Mouse (Mus musculus) G1E (cell line): ENCODE measurements around the gene Alg11. TPM values are rescaled to one million over a fixed set of nuclear protein-coding genes. Genes with fewer than 3 reads are reported as not detected.

Source experiments
- ATAC-seq: 2 replicates; pipeline ENCODE4 v1.8.0; 2016; ENCODE audit warnings: mild to moderate bottlenecking; ENCODE audit not compliant: insufficient number of reproducible peaks, poor library complexity, low FRiP score, severe bottlenecking; ENCODE audit errors: extremely low read depth
- DNase-seq: peaks from one replicate; pipeline ENCODE4 v3.0.0; 2012; ENCODE audit warnings: low spot score
- H3K27me3 ChIP-seq: 2 replicates; pipeline ENCODE4 v1.6.1; 2012; ENCODE audit warnings: mild to moderate bottlenecking, low read length, inconsistent platforms; ENCODE audit not compliant: insufficient read depth
- H3K36me3 ChIP-seq: replicated peaks from 2 replicates; pipeline ENCODE3; 2012; ENCODE audit warnings: mild to moderate bottlenecking, inconsistent platforms
- H3K4me1 ChIP-seq: 2 replicates; pipeline ENCODE4 v1.6.1; 2012; ENCODE audit warnings: low read depth, low read length, inconsistent platforms, mixed read lengths; ENCODE audit not compliant: insufficient read depth
- H3K4me3 ChIP-seq: 2 replicates; pipeline ENCODE4 v1.5.1; 2012; ENCODE audit warnings: low read depth, mild to moderate bottlenecking, inconsistent platforms, low read length, moderate library complexity, mixed read lengths
- H3K9me3 ChIP-seq: replicated peaks from 2 replicates; pipeline ENCODE4 v1.6.1; 2012; ENCODE audit warnings: inconsistent platforms
- CTCF ChIP-seq: IDR thresholded peaks from 2 replicates; pipeline ENCODE4 v1.5.1; 2012; ENCODE audit warnings: low read depth, low read length, inconsistent platforms, mixed read lengths
- GATA1 ChIP-seq: IDR thresholded peaks from 2 replicates; pipeline ENCODE4 v1.6.1; 2012; ENCODE audit warnings: borderline replicate concordance, low read length, inconsistent platforms, mixed read lengths
- GATA2 ChIP-seq: IDR thresholded peaks from 2 replicates; pipeline ENCODE4 v1.6.1; 2012; ENCODE audit warnings: low read depth, low read length, inconsistent platforms, borderline replicate concordance
- POLR2AphosphoS5 ChIP-seq: IDR thresholded peaks from 2 replicates; pipeline ENCODE4 v1.6.1; 2012; ENCODE audit warnings: low read depth, low read length, inconsistent platforms; ENCODE audit not compliant: insufficient replicate concordance
- TAL1 ChIP-seq: conservative IDR thresholded peaks from 2 replicates; pipeline ENCODE4 v1.6.1; 2012; ENCODE audit warnings: low read depth, low read length, inconsistent platforms, mixed read lengths
- polyA plus RNA-seq: library from polyadenylated mRNA; stranded (reverse); fragments of >175 nt; gene quantifications from 2 replicates; pipeline ENCODE4 v1.2.3, GENCODE M21; 2012
- total RNA-seq, 2 experiments: library from RNA; stranded (forward) in 1 of 2; stranded (reverse) in 1 of 2; fragments of 200-1000 nt in 1 of 2; fragments of >200 nt in 1 of 2; fragmentation: Nextera tagmentation in 1 of 2; gene quantifications; 2 replicates each; pipeline ENCODE4 v1.2.3; 2014 to 2017

The Alg11 gene
- total and polyA plus RNA-seq, 3 experiments: 0.86 to 32.5 (median 24.4) TPM

GRCm38 (mm10) chr8:22059821-22060445 lies 588 bp upstream of the Alg11 start, which contains the start of gene Atp7b:
Gene Atp7b, minus strand, starts transcription at chr8:22060305.
- DNase-seq: no peak
- no peak for ATAC-seq

DNA sequence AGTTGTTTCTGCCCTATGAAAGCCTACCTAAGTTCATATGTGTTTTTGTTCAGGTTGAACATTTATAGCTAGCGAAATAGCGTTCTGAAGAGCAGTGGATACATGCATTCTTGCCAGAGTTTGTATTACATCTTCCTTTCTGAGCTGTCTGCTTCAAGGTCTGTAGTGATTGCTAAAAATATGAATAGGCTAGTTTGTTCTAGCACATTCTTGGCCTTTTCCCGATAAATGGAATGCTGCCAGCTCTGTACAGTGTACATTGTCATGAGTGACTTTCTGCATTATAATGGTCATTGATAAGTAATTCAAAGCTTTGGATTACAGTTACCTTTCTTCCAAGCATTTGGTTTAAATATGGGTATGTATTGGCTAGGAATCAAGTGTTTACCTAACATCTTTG lies 605 bp downstream of the Alg11 start:
- Histone ChIP-seq H3K27me3 (no peaks in the 10 kb centered on the region), H3K4me3 (peak overlapping the region; percentile 93), H3K9me3 (peaks cover 3% of the 10 kb centered on the region), H3K36me3 (peaks cover 50% of the 10 kb centered on the region), H3K4me1 (peaks cover 50% of the 10 kb centered on the region)
- no peak for DNase-seq
- no peak for ATAC-seq
- TF ChIP-seq GATA1: no peak
- no peak for TF ChIP-seq GATA2
- TF ChIP-seq CTCF: no peak
- no peak for TF ChIP-seq POLR2AphosphoS5
- no peak for TF ChIP-seq TAL1

More at GRCm38 (mm10) chr8:22059821-22060445, 588 bp upstream of the Alg11 start, which contains the start of gene Atp7b:
- Histone ChIP-seq H3K4me3 (peak within 1 kb of the TSS; percentile 93), H3K4me1 (peaks cover 61% of the 10 kb centered on the region), H3K27me3 (no peaks in the 10 kb centered on the region), H3K36me3 (peaks cover 44% of the 10 kb centered on the region), H3K9me3 (0 out of 2 replicates have a peak, but pooled peaks cover 1% of the 10 kb centered on the region)
- TF ChIP-seq POLR2AphosphoS5 (no peak), GATA2 (no peak), TAL1 (no peak), GATA1 (no peak), CTCF (no peak)

- H3K4me1 ChIP-seq: no peaks in the 10 kb centered on the region
- no peaks in the 10 kb centered on the region for H3K36me3 ChIP-seq
- peaks cover 6% of the 10 kb centered on the region; the same call in 1 of the 2 replicates for H3K27me3 ChIP-seq
- H3K4me3 ChIP-seq: no peak overlapping the region
- TF ChIP-seq GATA1: no peak
- no peak for TF ChIP-seq CTCF
- TF ChIP-seq TAL1: no peak
- TF ChIP-seq POLR2AphosphoS5: no peak
- TF ChIP-seq GATA2: no peak
- H3K9me3 ChIP-seq: no peaks in the 10 kb centered on the region
- no peak for DNase-seq
- ATAC-seq: no peak
These were observed 18.9 kb downstream of the Alg11 start for GRCm38 (mm10) chr8:22079313-22080007.

- no peak for TF ChIP-seq CTCF
- no peak for TF ChIP-seq POLR2AphosphoS5
- TF ChIP-seq TAL1: no peak
- no peak for TF ChIP-seq GATA1
- no peak for TF ChIP-seq GATA2
- Histone ChIP-seq H3K4me3 (no peak overlapping the region), H3K9me3 (no peaks in the 10 kb centered on the region), H3K27me3 (peaks cover 21% of the 10 kb centered on the region), H3K36me3 (no peaks in the 10 kb centered on the region), H3K4me1 (no peaks in the 10 kb centered on the region)
- ATAC-seq (no peak), DNase-seq (no peak)
These were observed 28.7 kb downstream of the Alg11 start for GRCm38 (mm10) chr8:22089226-22089625.

DNA sequence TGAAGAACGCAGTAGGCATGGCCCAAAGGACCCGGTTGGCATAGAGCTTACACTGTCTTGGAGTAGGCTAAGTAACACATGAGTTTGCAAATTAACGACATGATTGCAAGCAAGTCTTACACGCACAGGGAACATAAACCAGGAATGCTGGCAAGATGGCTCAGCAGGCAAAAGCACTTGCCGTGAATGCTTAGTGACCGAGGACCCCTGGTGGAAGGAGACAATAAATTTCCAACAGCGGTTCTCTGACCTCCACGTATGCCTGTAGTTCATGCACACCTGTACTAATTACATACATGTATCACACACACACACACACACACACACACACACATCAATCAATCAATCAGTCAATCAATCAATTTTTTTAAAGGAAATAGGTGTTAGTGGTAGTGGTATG lies 31.0 kb downstream of the Alg11 start:
- ATAC-seq (no peak), DNase-seq (no peak)
- TF ChIP-seq GATA2: no peak
- TF ChIP-seq CTCF: no peak
- TF ChIP-seq POLR2AphosphoS5: no peak
- no peak for TF ChIP-seq GATA1
- TF ChIP-seq TAL1: no peak

GRCm38 (mm10) chr8:22107020-22107419 lies 46.5 kb downstream of the Alg11 start:
- no peaks in the 10 kb centered on the region for H3K4me1 ChIP-seq
- H3K9me3 ChIP-seq: no peaks in the 10 kb centered on the region
- H3K27me3 ChIP-seq: 0 out of 2 replicates have a peak, but pooled peaks cover 2% of the 10 kb centered on the region
- ATAC-seq (no peak), DNase-seq (no peak)
- H3K4me3 ChIP-seq: no peak overlapping the region
- H3K36me3 ChIP-seq: no peaks in the 10 kb centered on the region
- no peak for TF ChIP-seq POLR2AphosphoS5
- TF ChIP-seq GATA1: no peak
- no peak for TF ChIP-seq GATA2
- no peak for TF ChIP-seq CTCF
- TF ChIP-seq TAL1: no peak

More for the DNA sequence above, 31.0 kb downstream of the Alg11 start:
- Histone ChIP-seq H3K36me3 (no peaks in the 10 kb centered on the region), H3K27me3 (peaks cover 25% of the 10 kb centered on the region), H3K9me3 (no peaks in the 10 kb centered on the region), H3K4me1 (no peaks in the 10 kb centered on the region), H3K4me3 (no peak overlapping the region)

Other genes starting within 250 kb of the Alg11 start
- not detected in 2 replicates for gene Defb50, start 237.2 kb upstream of the Alg11 start, total RNA-seq (2014; fragmentation: Nextera tagmentation)
- gene Defb50, start 237.2 kb upstream of the Alg11 start, total RNA-seq (2017): not detected in 2 replicates
- gene Defb50, start 237.2 kb upstream of the Alg11 start, polyA plus RNA-seq: not detected in 2 replicates
- gene Defb2, start 220.8 kb upstream of the Alg11 start, total RNA-seq (2014; fragmentation: Nextera tagmentation): not detected in 2 replicates
- not detected in 2 replicates for gene Defb2, start 220.8 kb upstream of the Alg11 start, total RNA-seq (2017)
- gene Defb2, start 220.8 kb upstream of the Alg11 start, polyA plus RNA-seq: not detected in 2 replicates
- not detected in 2 replicates for gene Defb10, start 201.8 kb upstream of the Alg11 start, total RNA-seq (2014; fragmentation: Nextera tagmentation)
- gene Defb10, start 201.8 kb upstream of the Alg11 start, total RNA-seq (2017): not detected in 2 replicates
- gene Defb10, start 201.8 kb upstream of the Alg11 start, polyA plus RNA-seq: not detected in 2 replicates
- not detected in 2 replicates for gene Defb9, start 175.3 kb upstream of the Alg11 start, total RNA-seq (2014; fragmentation: Nextera tagmentation)
- not detected in 2 replicates for gene Defb9, start 175.3 kb upstream of the Alg11 start, total RNA-seq (2017)
- gene Defb9, start 175.3 kb upstream of the Alg11 start, polyA plus RNA-seq: not detected in 2 replicates
- gene Defb11, start 154.3 kb upstream of the Alg11 start, total RNA-seq (2014; fragmentation: Nextera tagmentation): not detected in 2 replicates
- gene Defb11, start 154.3 kb upstream of the Alg11 start, total RNA-seq (2017): not detected in 2 replicates
- gene Defb11, start 154.3 kb upstream of the Alg11 start, polyA plus RNA-seq: not detected in 2 replicates
- not detected in 2 replicates for gene Defb15, start 128.0 kb upstream of the Alg11 start, total RNA-seq (2014; fragmentation: Nextera tagmentation)
- gene Defb15, start 128.0 kb upstream of the Alg11 start, total RNA-seq (2017): 0.71 TPM in 1 of 2 replicates, not detected in the other
- not detected in 2 replicates for gene Defb15, start 128.0 kb upstream of the Alg11 start, polyA plus RNA-seq
- not detected in 2 replicates for gene Defb35, start 122.4 kb upstream of the Alg11 start, total RNA-seq (2014; fragmentation: Nextera tagmentation)
- not detected in 2 replicates for gene Defb35, start 122.4 kb upstream of the Alg11 start, total RNA-seq (2017)
- gene Defb35, start 122.4 kb upstream of the Alg11 start, polyA plus RNA-seq: not detected in 2 replicates
- gene Defb13, start 114.0 kb upstream of the Alg11 start, total RNA-seq (2014; fragmentation: Nextera tagmentation): not detected in 2 replicates
- not detected in 2 replicates for gene Defb13, start 114.0 kb upstream of the Alg11 start, total RNA-seq (2017)
- not detected in 2 replicates for gene Defb13, start 114.0 kb upstream of the Alg11 start, polyA plus RNA-seq
- gene Fam90a1a, start 102.0 kb upstream of the Alg11 start, total RNA-seq (2014; fragmentation: Nextera tagmentation): not detected in 2 replicates
- gene Fam90a1a, start 102.0 kb upstream of the Alg11 start, total RNA-seq (2017): 0.17 TPM in 1 of 2 replicates, not detected in the other
- not detected in 2 replicates for gene Fam90a1a, start 102.0 kb upstream of the Alg11 start, polyA plus RNA-seq
- gene Ccdc70, start 90.9 kb upstream of the Alg11 start, total RNA-seq (2014; fragmentation: Nextera tagmentation): not detected in 2 replicates
- gene Ccdc70, start 90.9 kb upstream of the Alg11 start, total RNA-seq (2017): not detected in 2 replicates
- not detected in 2 replicates for gene Ccdc70, start 90.9 kb upstream of the Alg11 start, polyA plus RNA-seq
- gene Atp7b, start 416 bp upstream of the Alg11 start, total RNA-seq (2014; fragmentation: Nextera tagmentation): 14.7 and 18.9 TPM in 2 replicates
- 5.9 and 6.6 TPM in 2 replicates for gene Atp7b, start 416 bp upstream of the Alg11 start, total RNA-seq (2017)
- gene Atp7b, start 416 bp upstream of the Alg11 start, polyA plus RNA-seq: 5.2 and 6.1 TPM in 2 replicates
- not detected in 2 replicates for gene Nek5, start 64.3 kb downstream of the Alg11 start, total RNA-seq (2014; fragmentation: Nextera tagmentation)
- gene Nek5, start 64.3 kb downstream of the Alg11 start, total RNA-seq (2017): 0.16 TPM in 1 of 2 replicates, not detected in the other
- gene Nek5, start 64.3 kb downstream of the Alg11 start, polyA plus RNA-seq: not detected in 2 replicates
- gene Nek3, start 105.7 kb downstream of the Alg11 start, total RNA-seq (2014; fragmentation: Nextera tagmentation): 4.4 and 14.9 TPM in 2 replicates
- gene Nek3, start 105.7 kb downstream of the Alg11 start, total RNA-seq (2017): 5.3 and 5.7 TPM in 2 replicates
- gene Nek3, start 105.7 kb downstream of the Alg11 start, polyA plus RNA-seq: 1.1 and 1.4 TPM in 2 replicates
- 28.2 and 63.9 TPM in 2 replicates for gene Ckap2, start 125.1 kb downstream of the Alg11 start, total RNA-seq (2014; fragmentation: Nextera tagmentation)
- gene Ckap2, start 125.1 kb downstream of the Alg11 start, total RNA-seq (2017): 40.3 and 45.4 TPM in 2 replicates
- 8.9 TPM in 2 replicates for gene Ckap2, start 125.1 kb downstream of the Alg11 start, polyA plus RNA-seq
- gene Vps36, start 132.1 kb downstream of the Alg11 start, total RNA-seq (2014; fragmentation: Nextera tagmentation): 41.1 and 55.0 TPM in 2 replicates
- gene Vps36, start 132.1 kb downstream of the Alg11 start, total RNA-seq (2017): 43.2 and 43.3 TPM in 2 replicates
- 7.8 and 9.7 TPM in 2 replicates for gene Vps36, start 132.1 kb downstream of the Alg11 start, polyA plus RNA-seq
- gene Thsd1, start 166.6 kb downstream of the Alg11 start, total RNA-seq (2014; fragmentation: Nextera tagmentation): 0.73 TPM in 1 of 2 replicates, not detected in the other
- 0.06 and 0.22 TPM in 2 replicates for gene Thsd1, start 166.6 kb downstream of the Alg11 start, total RNA-seq (2017)
- 0.01 TPM in 1 of 2 replicates, not detected in the other for gene Thsd1, start 166.6 kb downstream of the Alg11 start, polyA plus RNA-seq
- gene Tpte, start 222.7 kb downstream of the Alg11 start, total RNA-seq (2014; fragmentation: Nextera tagmentation): not detected in 2 replicates
- gene Tpte, start 222.7 kb downstream of the Alg11 start, total RNA-seq (2017): 0.05 and 0.06 TPM in 2 replicates
- not detected in 2 replicates for gene Tpte, start 222.7 kb downstream of the Alg11 start, polyA plus RNA-seq